Mouse (Mus musculus) intestine, postnatal 0 days (tissue): Measurements from ENCODE around the gene Fbh1. TPM values are rescaled to one million over a fixed set of nuclear protein-coding genes. Genes with fewer than 3 reads are reported as not detected.

ENCODE experiments used
- ATAC-seq: fragments of 200-750 bp; cut with Nextera tagmentation; 2 replicates; pipeline ENCODE4 v1.8.0; 2017; ENCODE audit warnings: mild to moderate bottlenecking, moderate TSS enrichment, moderate library complexity
- H3K27ac ChIP-seq: fragments of 300-500 bp; sonication (generic); 2 replicates; pipeline ENCODE4 v1.5.1; 2014; ENCODE audit warnings: mild to moderate bottlenecking, low read depth, low read length, moderate library complexity
- H3K27me3 ChIP-seq: fragments of 300-500 bp; sonication (generic); replicated peaks from 2 replicates; pipeline ENCODE4 v1.6.1; 2014; ENCODE audit warnings: low read length, mixed read lengths; ENCODE audit not compliant: control insufficient read depth, insufficient read depth
- H3K36me3 ChIP-seq: fragments of 300-500 bp; sonication (generic); 2 replicates; pipeline ENCODE4 v1.6.1; 2014; ENCODE audit warnings: mild to moderate bottlenecking, moderate library complexity; ENCODE audit not compliant: control insufficient read depth, insufficient read depth
- H3K4me1 ChIP-seq: fragments of 300-500 bp; sonication (generic); replicated peaks from 2 replicates; pipeline ENCODE4 v1.6.1; 2014; ENCODE audit warnings: antibody characterized with exemption, low read length, mixed read lengths; ENCODE audit not compliant: control insufficient read depth, insufficient read depth
- H3K4me2 ChIP-seq: fragments of 300-500 bp; sonication (generic); replicated peaks from 2 replicates; pipeline ENCODE4 v1.6.1; 2014; ENCODE audit warnings: low read depth, mild to moderate bottlenecking, moderate library complexity
- H3K4me3 ChIP-seq: fragments of 300-500 bp; sonication (generic); 2 replicates; pipeline ENCODE4 v1.5.1; 2014; ENCODE audit warnings: low read depth, low read length
- H3K9ac ChIP-seq: fragments of 300-500 bp; sonication (generic); 2 replicates; pipeline ENCODE4 v1.6.1; 2014; ENCODE audit warnings: mild to moderate bottlenecking, low read depth, low read length
- H3K9me3 ChIP-seq: fragments of 300-500 bp; sonication (generic); 2 replicates; pipeline ENCODE4 v1.6.1; 2016; ENCODE audit warnings: mixed run types; ENCODE audit not compliant: control insufficient read depth
- CTCF ChIP-seq: sonication (generic); IDR thresholded peaks from 2 replicates; pipeline ENCODE4 v1.5.1; 2016; ENCODE audit warnings: low read depth, mild to moderate bottlenecking, control low read depth, antibody characterized with exemption, moderate library complexity
- WGBS: fragments of 180-500 bp; shearing (Covaris S2); extraction: QIAGEN DNeasy Blood & Tissue Kit; methylation state at CpG from one replicate; pipeline ENCODE4 v1.1.7; 2014; 5-methylcytosine and 5-hydroxymethylcytosine counted together
- polyA plus RNA-seq: library from polyadenylated mRNA; unstranded; fragments of >200 nt; fragmentation: Nextera tagmentation; extraction: Ambion mirVana; gene quantifications from 2 replicates; pipeline ENCODE4 v1.2.1, GENCODE M21; 2015

The Fbh1 gene
- polyA plus RNA-seq, 1 experiment from 2014 or later = 56.6 TPM

DNA sequence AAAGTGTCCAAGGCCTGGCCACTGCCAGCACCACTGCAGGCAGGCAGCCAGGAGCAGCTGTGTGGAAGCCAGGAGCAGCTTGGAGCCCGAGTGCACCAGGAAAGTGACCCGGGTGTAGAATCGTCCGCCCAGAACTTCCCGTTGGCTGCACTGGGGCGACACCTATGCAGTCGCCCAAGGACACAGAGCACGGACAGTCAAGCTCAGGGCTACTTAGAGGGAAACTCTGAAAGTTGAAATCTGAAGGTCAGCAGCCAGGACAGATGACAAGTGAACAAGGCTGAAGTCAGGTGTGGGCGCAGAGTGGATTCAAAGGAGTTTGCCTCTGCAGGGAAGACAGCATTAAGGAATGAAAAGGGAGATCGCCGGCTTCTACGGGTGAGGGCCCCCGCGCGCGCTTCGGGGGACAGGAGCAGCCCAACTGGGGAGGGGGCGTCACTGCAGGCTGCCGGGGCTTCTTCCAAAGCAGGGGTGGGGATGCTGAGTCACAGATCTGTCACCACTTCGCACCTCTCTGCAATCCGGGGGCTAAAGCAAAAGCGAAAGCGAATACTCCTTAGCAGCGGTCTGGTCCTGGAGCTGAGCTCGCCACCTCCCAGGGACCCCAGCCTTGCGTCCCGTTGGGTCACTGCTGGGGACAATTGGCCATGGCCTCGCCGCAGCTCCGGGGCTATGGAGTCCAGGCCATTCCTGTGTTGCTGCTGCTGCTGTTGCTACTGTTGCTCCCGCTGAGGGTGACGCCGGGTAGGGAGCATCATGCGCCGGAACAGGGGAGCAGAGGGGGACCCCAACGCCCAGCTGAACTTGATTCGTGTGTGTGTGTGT, 72.0 kb downstream of the Fbh1 start, which contains the start of gene Il15ra:
Gene Il15ra, plus strand, starts transcription at position 90 of the 825 bp plus-strand sequence.
- ATAC-seq = peak; percentile 83
- Histone ChIP-seq H3K4me3 (peak within 1 kb of the TSS; percentile 81), H3K27me3 (no peaks in the 10 kb centered on the region), H3K4me1 (0 out of 2 replicates have a peak, but pooled peaks cover 4% of the 10 kb centered on the region), H3K36me3 (no peaks in the 10 kb centered on the region), H3K9me3 (no peaks in the 10 kb centered on the region), H3K27ac (peak within 1 kb of the TSS; percentile 65), H3K9ac (peak within 1 kb of the TSS; percentile 60), H3K4me2 (peak within 1 kb of the TSS; percentile 98)
- WGBS = under 1% methylated on average over 37 of the region's 37 CpGs
- TF ChIP-seq CTCF = peak; percentile 4; the same call in 1 of the 2 replicates

DNA sequence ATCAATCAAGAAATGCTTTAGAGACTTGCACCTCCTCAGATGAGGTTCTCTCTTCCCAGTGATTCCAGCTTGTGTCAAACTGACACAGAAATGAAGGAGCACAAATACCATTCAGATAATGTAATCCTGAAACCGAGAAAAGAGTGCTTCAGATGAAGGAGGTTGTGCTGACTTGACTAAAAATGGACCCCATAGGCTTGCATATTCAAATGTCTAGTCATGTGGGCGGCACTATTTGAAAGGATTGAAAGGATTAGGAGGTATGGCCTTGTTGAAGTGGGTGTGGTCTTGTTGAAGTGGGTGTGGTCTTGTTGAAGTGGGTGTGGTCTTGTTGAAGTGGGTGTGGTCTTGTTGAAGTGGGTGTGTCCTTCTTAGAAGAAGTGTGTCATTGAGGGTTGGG, 77.5 kb downstream of the Fbh1 start:
- H3K4me3 ChIP-seq = no peak overlapping the region
- no peak for ATAC-seq
- H3K4me1 ChIP-seq = no peaks in the 10 kb centered on the region
- no peaks in the 10 kb centered on the region for H3K27me3 ChIP-seq
- no peak overlapping the region for H3K9ac ChIP-seq
- no peaks in the 10 kb centered on the region for H3K36me3 ChIP-seq
- 81% methylated on average over 2 of the region's 2 CpGs for WGBS
- H3K9me3 ChIP-seq = no peaks in the 10 kb centered on the region
- no peak overlapping the region for H3K4me2 ChIP-seq
- TF ChIP-seq CTCF = no peak
- no peak overlapping the region for H3K27ac ChIP-seq

DNA sequence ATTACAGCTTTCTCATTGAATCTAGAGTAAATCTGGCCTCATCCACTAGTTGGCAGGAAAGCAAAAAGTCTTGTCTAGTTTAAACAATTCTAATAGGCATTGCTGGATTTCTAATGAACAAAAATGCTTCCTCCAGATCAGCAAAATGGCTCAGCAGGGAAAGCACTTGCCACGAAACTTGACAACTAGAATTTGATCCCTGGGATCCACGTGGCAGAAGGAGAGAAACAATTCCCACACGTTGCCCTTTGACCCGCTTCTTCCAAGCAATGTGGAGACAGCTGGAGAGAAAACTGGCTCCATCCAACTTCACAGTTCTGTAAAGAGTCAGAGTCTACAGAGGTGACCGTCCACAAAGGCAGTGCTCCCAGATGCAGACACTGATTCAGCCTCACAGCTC, 78.4 kb downstream of the Fbh1 start:
- H3K36me3 ChIP-seq = no peaks in the 10 kb centered on the region
- no peaks in the 10 kb centered on the region for H3K4me1 ChIP-seq
- no peak for TF ChIP-seq CTCF
- 50% methylated on average over 5 of the region's 5 CpGs for WGBS
- no peak overlapping the region for H3K4me2 ChIP-seq
- H3K27ac ChIP-seq = no peak overlapping the region
- no peak overlapping the region for H3K9ac ChIP-seq
- no peaks in the 10 kb centered on the region for H3K27me3 ChIP-seq
- no peaks in the 10 kb centered on the region for H3K9me3 ChIP-seq
- peak; percentile 55 for ATAC-seq
- no peak overlapping the region for H3K4me3 ChIP-seq

DNA sequence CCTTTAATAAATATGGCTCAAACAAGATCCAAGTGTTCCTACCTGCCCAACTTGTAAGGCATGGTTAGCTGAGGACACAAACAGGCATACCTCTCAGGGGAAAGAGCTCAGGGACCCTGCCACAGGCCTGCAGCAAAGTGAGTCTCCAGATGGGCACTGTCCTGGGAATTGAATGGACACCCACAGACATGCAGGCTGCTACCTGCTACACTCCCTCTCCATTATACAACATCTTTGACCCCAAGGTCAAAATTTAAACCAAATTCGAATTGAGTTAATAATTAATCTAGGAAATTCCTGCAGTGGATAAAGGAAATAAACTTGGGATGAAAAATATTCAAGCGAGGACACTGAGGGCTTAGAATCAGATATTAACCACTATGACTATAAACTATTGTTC, 81.5 kb downstream of the Fbh1 start:
- Histone ChIP-seq H3K9me3 (no peaks in the 10 kb centered on the region), H3K9ac (no peak overlapping the region), H3K4me2 (no peak overlapping the region), H3K36me3 (no peaks in the 10 kb centered on the region), H3K27ac (no peak overlapping the region), H3K4me1 (no peaks in the 10 kb centered on the region), H3K27me3 (no peaks in the 10 kb centered on the region), H3K4me3 (no peak overlapping the region)
- no peak for ATAC-seq
- 31% methylated on average over 2 of the region's 2 CpGs for WGBS
- no peak for TF ChIP-seq CTCF

DNA sequence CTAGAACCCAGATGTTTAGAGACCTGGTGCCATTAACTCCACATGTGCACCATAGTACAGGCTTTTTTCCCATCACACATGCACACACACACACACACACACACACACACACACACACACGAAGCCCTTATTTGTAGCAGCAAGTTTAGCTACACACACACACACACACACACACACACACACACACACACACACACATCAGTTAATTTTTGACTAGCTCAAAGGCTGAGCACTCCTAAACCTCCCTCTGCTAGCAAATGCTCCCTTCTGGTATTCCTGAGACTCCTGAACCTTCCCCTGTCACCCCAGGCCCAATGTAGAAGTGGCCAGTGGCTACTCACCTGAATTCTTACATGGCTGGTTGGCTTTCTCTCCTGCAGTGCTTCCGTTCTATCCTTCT, 83.3 kb downstream of the Fbh1 start:
- Histone ChIP-seq H3K27ac (no peak overlapping the region), H3K9me3 (no peaks in the 10 kb centered on the region), H3K4me1 (no peaks in the 10 kb centered on the region), H3K4me3 (no peak overlapping the region), H3K9ac (no peak overlapping the region), H3K27me3 (no peaks in the 10 kb centered on the region), H3K36me3 (no peaks in the 10 kb centered on the region), H3K4me2 (no peak overlapping the region)
- no peak for TF ChIP-seq CTCF
- ATAC-seq = no peak
- WGBS = 65% methylated on average over 2 of the region's 2 CpGs

DNA sequence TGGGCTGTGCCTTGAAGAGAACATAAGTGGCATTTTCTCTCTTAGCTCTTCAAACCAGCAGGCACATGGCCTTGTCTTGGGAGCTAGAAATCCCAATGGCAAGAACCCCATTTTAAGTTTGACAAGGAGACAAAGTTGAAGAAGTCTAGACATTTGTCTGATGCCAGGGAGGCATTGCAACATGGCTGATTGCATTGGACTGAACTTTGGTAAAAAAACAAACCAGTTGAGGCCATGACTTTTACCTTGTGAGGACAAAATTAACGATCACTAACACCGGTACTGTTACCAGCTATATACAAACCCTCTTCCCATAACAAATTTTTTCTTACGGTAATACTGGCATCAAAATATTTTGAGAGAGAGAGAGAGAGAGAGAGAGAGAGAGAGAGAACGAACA, 84.0 kb downstream of the Fbh1 start:
- H3K27me3 ChIP-seq = no peaks in the 10 kb centered on the region
- no peak overlapping the region for H3K9ac ChIP-seq
- no peaks in the 10 kb centered on the region for H3K4me1 ChIP-seq
- TF ChIP-seq CTCF = no peak
- no peak overlapping the region for H3K4me2 ChIP-seq
- no peak for ATAC-seq
- H3K36me3 ChIP-seq = no peaks in the 10 kb centered on the region
- no peaks in the 10 kb centered on the region for H3K9me3 ChIP-seq
- H3K27ac ChIP-seq = no peak overlapping the region
- 87% methylated on average over 4 of the region's 4 CpGs for WGBS
- H3K4me3 ChIP-seq = no peak overlapping the region

Other genes with a start within 250 kb of the Fbh1 start
- gene Pfkfb3, start 223.5 kb downstream of the Fbh1 start, polyA plus RNA-seq = 12.7 and 13.4 TPM in 2 replicates
- 58.1 and 61.8 TPM in 2 replicates for gene Rbm17, start 173.4 kb downstream of the Fbh1 start, polyA plus RNA-seq
- not detected in 2 replicates for gene Gm17490, start 151.3 kb downstream of the Fbh1 start, polyA plus RNA-seq
- 0.05 and 0.16 TPM in 2 replicates for gene Il2ra, start 134.8 kb downstream of the Fbh1 start, polyA plus RNA-seq
- gene Il15ra, start 72.3 kb downstream of the Fbh1 start, polyA plus RNA-seq = 3.7 and 4.9 TPM in 2 replicates
- gene Ankrd16, start 294 bp upstream of the Fbh1 start, polyA plus RNA-seq = 22.4 and 25.3 TPM in 2 replicates